Mouse (Mus musculus) cerebellum, adult 11 months (tissue): ENCODE measurements around the gene Cdk20.
"Not testable (repeated sequence)": the region's sequence is repeated elsewhere in the genome, so short reads cannot be mapped to it uniquely, and the experiment has no call there.

ENCODE experiments used
- DNase-seq: peaks from one replicate; pipeline ENCODE4 v3.0.0; 2022

The Cdk20 gene

GRCm38 (mm10) chr13:64424347-64424746 is 7.8 kb upstream of the Cdk20 start:
- DNase-seq, result no peak

GRCm38 (mm10) chr13:64425280-64425679 is 6.8 kb upstream of the Cdk20 start:
- DNase-seq, result no peak

GRCm38 (mm10) chr13:64429328-64429727 is 2.8 kb upstream of the Cdk20 start:
- no peak for DNase-seq

- DNase-seq, result no peak
These were observed 5.7 kb downstream of the Cdk20 start for GRCm38 (mm10) chr13:64437801-64438200.

- DNase-seq, result peak; percentile 63
These were observed 6.8 kb downstream of the Cdk20 start for GRCm38 (mm10) chr13:64438863-64439452.

GRCm38 (mm10) chr13:64439471-64439870 is 7.4 kb downstream of the Cdk20 start:
- DNase-seq, result no peak

- DNase-seq, result no peak
These were observed 8.5 kb downstream of the Cdk20 start for GRCm38 (mm10) chr13:64440592-64440991.

GRCm38 (mm10) chr13:64443263-64443894 is 11.3 kb downstream of the Cdk20 start:
- peak; percentile 36 for DNase-seq

GRCm38 (mm10) chr13:64445254-64445920 is 13.3 kb downstream of the Cdk20 start:
- no peak for DNase-seq

- DNase-seq, result no peak
These were observed 15.8 kb downstream of the Cdk20 start for GRCm38 (mm10) chr13:64447947-64448346.

- DNase-seq, result no peak
These were observed 16.6 kb downstream of the Cdk20 start for GRCm38 (mm10) chr13:64448729-64449128.

- no peak for DNase-seq
These were observed 18.1 kb downstream of the Cdk20 start for GRCm38 (mm10) chr13:64450001-64450794.

- DNase-seq, result not testable (repeated sequence)
These were observed 25.3 kb downstream of the Cdk20 start for GRCm38 (mm10) chr13:64457225-64457978.

- no peak for DNase-seq
These were observed 26.1 kb downstream of the Cdk20 start for GRCm38 (mm10) chr13:64458181-64458580.

- no peak for DNase-seq
These were observed 30.5 kb downstream of the Cdk20 start for GRCm38 (mm10) chr13:64462581-64462980.

GRCm38 (mm10) chr13:64465166-64465565 is 33.1 kb downstream of the Cdk20 start:
- peak; percentile 24 for DNase-seq

GRCm38 (mm10) chr13:64467886-64468285 is 35.8 kb downstream of the Cdk20 start:
- no peak for DNase-seq

GRCm38 (mm10) chr13:64477968-64478367 is 45.9 kb downstream of the Cdk20 start:
- DNase-seq, result no peak

GRCm38 (mm10) chr13:64479960-64480359 is 47.8 kb downstream of the Cdk20 start:
- DNase-seq, result no peak

GRCm38 (mm10) chr13:64489886-64490285 is 57.8 kb downstream of the Cdk20 start:
- DNase-seq, result no peak
